In genomic region chr10:22648702-22649101, GRCm38 (mm10) we compare ENCODE assay signal across 19 mouse cellular contexts. TPM values are rescaled to one million over a fixed set of nuclear protein-coding genes. Genes with fewer than 3 reads are reported as not detected.
DNase-seq lines count a peak whose midpoint lies in the region; ATAC-seq and TF ChIP-seq lines count a peak whose summit lies in the region.
"Had no signal": no experiment of that assay in that cellular context is flagged by ENCODE, and none has a peak within 500 bp of the region (broad histone marks: within the 10 kb centered on the region; RNA-seq: fewer than 3 reads in every experiment).

No protein-coding gene starts in this region.

- peak; percentile 11 for DNase-seq in adrenal gland, postnatal 14 days
- DNase-seq in adrenal gland, postnatal 4 days (ENCODE audit: low spot score in 2 of 2) = no peak
- DNase-seq in stomach, postnatal 0 days (ENCODE audit: low spot score) = no peak
- no peak for DNase-seq in cerebellum, postnatal 10 days
- DNase-seq: gastrocnemius, postnatal 14 days; lung, postnatal 10 days; right cerebral cortex, postnatal 14 days; thymus, postnatal 4 days had no signal

- peaks cover 5% of the 10 kb centered on the region; the same call in 1 of the 2 replicates for H3K9me3 ChIP-seq in stomach, embryonic 14.5 days (ENCODE audit: control insufficient read depth, low read depth, low read length)
- no peaks in the 10 kb centered on the region for H3K9me3 ChIP-seq in stomach, postnatal 0 days (ENCODE audit: control insufficient read depth, low read length)
- H3K9me3 ChIP-seq in kidney, embryonic 16.5 days (ENCODE audit: low read length) = peaks cover 9% of the 10 kb centered on the region
- no peaks in the 10 kb centered on the region for H3K9me3 ChIP-seq in stomach, embryonic 15.5 days
- H3K9me3 ChIP-seq: embryonic facial prominence, embryonic 12.5 days; forebrain, embryonic 10.5 days; liver, embryonic 15.5 days; midbrain, embryonic 10.5 days; neural tube, embryonic 13.5 days had no signal

- H3K4me1 ChIP-seq in stomach, embryonic 14.5 days (ENCODE audit: control insufficient read depth, insufficient read depth, low read length) = peaks cover 4% of the 10 kb centered on the region; the same call in 1 of the 2 replicates
- H3K4me1 ChIP-seq in stomach, postnatal 0 days (replicated peaks; ENCODE audit: control insufficient read depth, insufficient read depth) = no peaks in the 10 kb centered on the region; the same call in 1 of the 2 replicates
- H3K4me1 ChIP-seq in kidney, embryonic 16.5 days (ENCODE audit: insufficient read depth, low read length) = no peaks in the 10 kb centered on the region; the same call in 1 of the 2 replicates
- H3K4me1 ChIP-seq in stomach, embryonic 15.5 days = no peaks in the 10 kb centered on the region
- H3K4me1 ChIP-seq: liver, embryonic 15.5 days had no signal

- H3K9ac ChIP-seq in stomach, embryonic 14.5 days (replicated peaks; ENCODE audit: low read depth, low read length) = no peak overlapping the region
- H3K9ac ChIP-seq in stomach, postnatal 0 days (ENCODE audit: low read length) = no peak overlapping the region
- H3K9ac ChIP-seq in kidney, embryonic 16.5 days (replicated peaks; ENCODE audit: low read length) = no peak overlapping the region
- H3K9ac ChIP-seq in stomach, embryonic 15.5 days = no peak overlapping the region
- H3K9ac ChIP-seq: embryonic facial prominence, embryonic 12.5 days; heart, embryonic 13.5 days; liver, embryonic 15.5 days; neural tube, embryonic 13.5 days had no signal

- no peaks in the 10 kb centered on the region for H3K27me3 ChIP-seq in stomach, embryonic 14.5 days (ENCODE audit: control insufficient read depth, insufficient read depth, low read length)
- no peaks in the 10 kb centered on the region for H3K27me3 ChIP-seq in stomach, postnatal 0 days (ENCODE audit: control insufficient read depth, insufficient read depth, low read length)
- no peaks in the 10 kb centered on the region for H3K27me3 ChIP-seq in kidney, embryonic 16.5 days (ENCODE audit: insufficient read depth, low read length)
- no peaks in the 10 kb centered on the region for H3K27me3 ChIP-seq in stomach, embryonic 15.5 days (replicated peaks)
- H3K27me3 ChIP-seq: CH12.LX; embryonic facial prominence, embryonic 12.5 days; heart, embryonic 13.5 days; liver, embryonic 15.5 days; neural tube, embryonic 13.5 days had no signal

- H3K4me2 ChIP-seq in stomach, embryonic 14.5 days (replicated peaks; ENCODE audit: low read depth, low read length) = no peak overlapping the region
- no peak overlapping the region for H3K4me2 ChIP-seq in stomach, postnatal 0 days (replicated peaks; ENCODE audit: low read depth)
- H3K4me2 ChIP-seq in kidney, embryonic 16.5 days (replicated peaks; ENCODE audit: low read depth, low read length) = no peak overlapping the region
- H3K4me2 ChIP-seq in stomach, embryonic 15.5 days = no peak overlapping the region
- H3K4me2 ChIP-seq: embryonic facial prominence, embryonic 12.5 days; heart, embryonic 13.5 days; liver, embryonic 15.5 days; neural tube, embryonic 13.5 days had no signal

- no peak for TF ChIP-seq EP300 in stomach, postnatal 0 days (optimal IDR thresholded peaks at IDR 0.05)

- WGBS in stomach, embryonic 14.5 days = 68% methylated on average over 4 of the region's 4 CpGs
- WGBS in stomach, postnatal 0 days = 65% methylated on average over 4 of the region's 4 CpGs
- 75% methylated on average over 4 of the region's 4 CpGs for WGBS in kidney, embryonic 16.5 days
- WGBS in stomach, embryonic 15.5 days = 61% methylated on average over 4 of the region's 4 CpGs

- no peak overlapping the region for H3K27ac ChIP-seq in stomach, embryonic 14.5 days (ENCODE audit: low read length)
- no peak overlapping the region for H3K27ac ChIP-seq in stomach, postnatal 0 days (replicated peaks)
- no peak overlapping the region for H3K27ac ChIP-seq in kidney, embryonic 16.5 days (ENCODE audit: low read length)
- H3K27ac ChIP-seq in stomach, embryonic 15.5 days = no peak overlapping the region
- H3K27ac ChIP-seq: embryonic facial prominence, embryonic 12.5 days; forebrain, embryonic 10.5 days; heart, embryonic 13.5 days; liver, embryonic 15.5 days; midbrain, embryonic 10.5 days; neural tube, embryonic 13.5 days had no signal

- TF ChIP-seq CTCF in stomach, postnatal 0 days (IDR thresholded peaks at IDR 0.05; ENCODE audit: low read depth) = no peak

- ATAC-seq in stomach, embryonic 14.5 days (ENCODE audit: insufficient number of reproducible peaks, insufficient read depth, low FRiP score, low read depth) = 0 out of 2 replicates have a peak, but pooled peaks have one; percentile 62
- ATAC-seq in stomach, postnatal 0 days (ENCODE audit: low FRiP score, low TSS enrichment) = no peak
- peak; percentile 57 for ATAC-seq in kidney, embryonic 16.5 days (ENCODE audit: low FRiP score, low TSS enrichment)
- peak; percentile 14; the same call in 1 of the 2 replicates for ATAC-seq in stomach, embryonic 15.5 days (ENCODE audit: insufficient read depth, low FRiP score, low read depth)
- ATAC-seq in CD4-positive, CD25-positive, alpha-beta regulatory T cell, adult 4 months = no peak

- no peaks in the 10 kb centered on the region for H3K36me3 ChIP-seq in stomach, embryonic 14.5 days (ENCODE audit: control insufficient read depth, insufficient read depth, low read length)
- no peaks in the 10 kb centered on the region for H3K36me3 ChIP-seq in stomach, postnatal 0 days (ENCODE audit: control insufficient read depth, insufficient read depth, low read length)
- H3K36me3 ChIP-seq in kidney, embryonic 16.5 days (ENCODE audit: insufficient read depth, low read length) = no peaks in the 10 kb centered on the region
- H3K36me3 ChIP-seq in stomach, embryonic 15.5 days = no peaks in the 10 kb centered on the region
- H3K36me3 ChIP-seq: embryonic facial prominence, embryonic 12.5 days; forebrain, embryonic 10.5 days; heart, embryonic 13.5 days; liver, embryonic 15.5 days; midbrain, embryonic 10.5 days; neural tube, embryonic 13.5 days had no signal

- H3K4me3 ChIP-seq in stomach, embryonic 14.5 days (ENCODE audit: low read depth, low read length) = no peak overlapping the region
- no peak overlapping the region for H3K4me3 ChIP-seq in stomach, postnatal 0 days (ENCODE audit: low read depth, low read length)
- H3K4me3 ChIP-seq in kidney, embryonic 16.5 days (ENCODE audit: low read length) = no peak overlapping the region
- H3K4me3 ChIP-seq in stomach, embryonic 15.5 days (replicated peaks) = no peak overlapping the region
- H3K4me3 ChIP-seq: embryonic facial prominence, embryonic 12.5 days; forebrain, embryonic 10.5 days; heart, embryonic 13.5 days; liver, embryonic 15.5 days; midbrain, embryonic 10.5 days; neural tube, embryonic 13.5 days had no signal

RNA-seq across cellular contexts. Expression of gene Slc2a12, which starts 3.9 kb away (rescaled TPM):
- total RNA-seq in adrenal gland, postnatal 14 days (2021) = 1.9 and 2.3 TPM in 2 replicates
- total RNA-seq in adrenal gland, postnatal 4 days (2021) = 1 to 10 TPM; 2.8 to 3.1 TPM
- polyA plus RNA-seq in stomach, embryonic 14.5 days (2014; fragmentation: Nextera tagmentation; extraction: Ambion mirVana) = 2.8 TPM in 2 replicates
- polyA plus RNA-seq in stomach, postnatal 0 days (2015; fragmentation: Nextera tagmentation; extraction: Ambion mirVana) = 0.87 and 1.0 TPM in 2 replicates
- polyA plus RNA-seq in kidney, embryonic 16.5 days (2015; fragmentation: Nextera tagmentation; extraction: Ambion mirVana) = 2.3 and 2.6 TPM in 2 replicates
- 1.2 TPM in 2 replicates for polyA plus RNA-seq in stomach, embryonic 15.5 days (2015; fragmentation: Nextera tagmentation; extraction: Ambion mirVana)
- polyA plus RNA-seq in CD4-positive, CD25-positive, alpha-beta regulatory T cell, adult 4 months (2017; shearing (Covaris generic)) = not detected

Comparison
In these comparisons a context has a peak if more than half of its experiments do, and no peak if none do; other contexts are left out.
1. ATAC-seq: peak in stomach, embryonic 14.5 days (single experiment), kidney, embryonic 16.5 days (single experiment) and stomach, embryonic 15.5 days (single experiment); none in stomach, postnatal 0 days (single experiment) and CD4-positive, CD25-positive, alpha-beta regulatory T cell, adult 4 months (single experiment).